Mouse (Mus musculus) stomach, embryonic 15.5 days (tissue): ENCODE data around the gene Ccdc175. TPM values are rescaled to one million over a fixed set of nuclear protein-coding genes. Genes with fewer than 3 reads are reported as not detected.

Source experiments
- ATAC-seq: fragments of 200-750 bp; cut with Nextera tagmentation; 2 replicates; pipeline ENCODE4 v1.8.0; 2017; ENCODE audit warnings: low read depth, moderate number of reproducible peaks, moderate TSS enrichment; ENCODE audit not compliant: insufficient read depth, low FRiP score
- H3K27ac ChIP-seq: fragments of 300-500 bp; sonication (generic); 2 replicates; pipeline ENCODE4 v1.5.1; 2015; ENCODE audit warnings: mild to moderate bottlenecking, inconsistent platforms
- H3K27me3 ChIP-seq: fragments of 300-500 bp; sonication (generic); replicated peaks from 2 replicates; pipeline ENCODE4 v1.6.1; 2015; ENCODE audit warnings: inconsistent platforms
- H3K36me3 ChIP-seq: fragments of 300-500 bp; sonication (generic); 2 replicates; pipeline ENCODE4 v1.6.1; 2015; ENCODE audit warnings: inconsistent platforms
- H3K4me1 ChIP-seq: fragments of 300-500 bp; sonication (generic); 2 replicates; pipeline ENCODE4 v1.6.1; 2015; ENCODE audit warnings: inconsistent platforms
- H3K4me2 ChIP-seq: fragments of 300-500 bp; sonication (generic); 2 replicates; pipeline ENCODE4 v1.6.1; 2015; ENCODE audit warnings: mild to moderate bottlenecking, inconsistent platforms
- H3K4me3 ChIP-seq: fragments of 300-500 bp; sonication (generic); replicated peaks from 2 replicates; pipeline ENCODE4 v1.5.1; 2015; ENCODE audit warnings: inconsistent platforms
- H3K9ac ChIP-seq: fragments of 300-500 bp; sonication (generic); 2 replicates; pipeline ENCODE4 v1.6.1; 2015; ENCODE audit warnings: inconsistent platforms
- H3K9me3 ChIP-seq: fragments of 300-500 bp; sonication (generic); 2 replicates; pipeline ENCODE4 v1.6.1; 2016; ENCODE audit warnings: inconsistent platforms
- WGBS: fragments of 180-500 bp; shearing (Covaris S2); methylation state at CpG from one replicate; pipeline ENCODE4 v1.1.7; 2015; 5-methylcytosine and 5-hydroxymethylcytosine counted together
- polyA plus RNA-seq: library from polyadenylated mRNA; unstranded; fragments of >200 nt; fragmentation: Nextera tagmentation; extraction: Ambion mirVana; gene quantifications from 2 replicates; pipeline ENCODE4 v1.2.1, GENCODE M21; 2015

The Ccdc175 gene
- polyA plus RNA-seq, 1 experiment from 2014 or later = not detected

- ATAC-seq = no peak
- no peaks in the 10 kb centered on the region for H3K9me3 ChIP-seq
- peaks cover 12% of the 10 kb centered on the region for H3K36me3 ChIP-seq
- H3K27ac ChIP-seq = no peak overlapping the region
- no peak overlapping the region for H3K4me2 ChIP-seq
- no peaks in the 10 kb centered on the region for H3K27me3 ChIP-seq
- no peak overlapping the region for H3K9ac ChIP-seq
- WGBS = 87% methylated on average over 4 of the region's 4 CpGs
- H3K4me1 ChIP-seq = 0 out of 2 replicates have a peak, but pooled peaks cover 3% of the 10 kb centered on the region
- H3K4me3 ChIP-seq = no peak overlapping the region
Observed at GRCm38 (mm10) chr12:72089802-72090201, 95.0 kb downstream of the Ccdc175 start.

DNA sequence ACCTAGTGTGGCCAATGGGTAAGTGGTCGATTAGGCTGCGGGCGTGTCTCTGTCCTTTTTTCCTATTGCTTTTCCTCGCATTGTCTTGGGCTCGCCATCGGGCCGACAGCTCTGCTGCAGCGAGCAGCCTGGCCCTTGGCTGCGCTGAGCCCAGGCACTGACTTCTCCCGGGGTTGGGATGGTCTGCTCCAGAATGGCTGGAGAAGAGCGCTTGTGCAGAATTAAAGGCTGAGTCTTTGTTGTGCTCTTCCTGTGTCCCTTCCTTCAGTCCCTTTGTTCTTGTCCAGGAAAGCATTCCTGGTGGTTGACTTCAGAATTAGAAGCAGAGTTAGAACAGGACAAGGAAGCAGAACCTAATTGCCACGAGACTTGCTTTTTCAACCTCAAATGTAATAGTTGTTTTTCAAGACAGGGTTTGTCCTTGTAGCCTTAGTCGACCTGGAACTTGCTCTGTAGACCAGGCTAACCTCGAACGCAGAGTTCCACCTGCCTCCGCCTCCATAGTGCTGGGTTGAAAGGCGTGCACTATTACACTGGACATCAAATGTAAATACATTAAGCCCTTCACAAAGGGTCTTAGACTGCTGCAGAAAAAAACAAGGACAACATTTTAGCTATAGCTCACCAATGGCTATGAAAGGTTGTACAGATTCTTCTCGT is 98.5 kb downstream of the Ccdc175 start:
- H3K27me3 ChIP-seq = no peaks in the 10 kb centered on the region
- no peaks in the 10 kb centered on the region; the same call in 1 of the 2 replicates for H3K36me3 ChIP-seq
- 1% methylated on average over 18 of the region's 18 CpGs for WGBS
- H3K4me3 ChIP-seq = peak overlapping the region; percentile 73
- H3K27ac ChIP-seq = peak overlapping the region; percentile 98
- 0 out of 2 replicates have a peak, but pooled peaks cover 3% of the 10 kb centered on the region for H3K4me1 ChIP-seq
- peak overlapping the region; percentile 78 for H3K9ac ChIP-seq
- H3K9me3 ChIP-seq = no peaks in the 10 kb centered on the region
- H3K4me2 ChIP-seq = peak overlapping the region; percentile 74
- ATAC-seq = peak; percentile 15

DNA sequence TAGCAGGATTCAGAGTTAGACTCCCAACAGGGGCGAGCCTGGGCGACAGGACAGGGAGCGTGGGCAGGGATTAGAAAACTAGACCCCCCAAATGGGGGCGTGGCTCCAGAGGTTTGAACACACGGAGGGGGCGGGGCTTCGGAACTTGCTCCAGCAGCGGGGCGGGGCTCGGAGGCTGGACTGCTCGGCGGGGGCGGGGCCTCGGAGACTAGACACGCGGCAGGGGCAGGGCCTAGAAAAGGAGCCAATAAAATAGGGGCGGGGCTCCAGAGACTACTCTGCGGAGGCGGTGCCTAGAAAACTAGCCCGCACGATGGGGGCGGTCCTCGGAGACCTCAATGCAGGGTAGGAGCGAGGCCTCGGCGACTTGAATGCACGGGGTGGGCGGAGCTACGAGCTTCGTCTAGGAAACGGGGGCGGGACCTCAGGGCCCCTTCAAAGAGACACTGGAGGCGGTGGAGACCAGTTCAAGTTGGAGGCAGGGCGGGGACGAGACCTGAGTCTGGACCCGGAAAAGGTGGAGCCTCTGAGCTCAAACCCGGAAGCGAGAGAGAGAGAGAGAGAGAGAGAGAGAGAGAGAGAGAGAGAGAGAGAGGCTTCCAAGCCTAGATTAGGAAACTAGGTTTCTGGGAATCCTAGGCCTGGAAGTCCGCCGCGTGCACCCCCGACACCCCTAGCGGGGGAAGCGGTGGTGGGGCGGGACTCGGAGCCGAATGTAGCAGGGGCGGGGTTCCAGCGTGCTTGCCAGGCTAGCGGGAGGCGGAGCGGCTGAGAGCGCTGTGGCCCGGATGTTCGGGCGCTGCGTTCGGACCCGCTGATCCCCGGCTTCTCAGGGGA is 99.3 kb downstream of the Ccdc175 start, which contains the start of the genes L3hypdh and Jkamp:
Gene L3hypdh (minus strand): TSS at position 111 of the 837 bp plus-strand sequence.
Gene Jkamp (plus strand): TSS at position 261 of the 837 bp plus-strand sequence.
- Histone ChIP-seq H3K27ac (peak within 1 kb of the TSS; percentile 98), H3K36me3 (no peaks in the 10 kb centered on the region; the same call in 1 of the 2 replicates), H3K9me3 (no peaks in the 10 kb centered on the region), H3K4me3 (peak within 1 kb of the TSS; percentile 73), H3K4me2 (peak within 1 kb of the TSS; percentile 83), H3K4me1 (0 out of 2 replicates have a peak, but pooled peaks cover 3% of the 10 kb centered on the region), H3K9ac (peak within 1 kb of the TSS; percentile 78), H3K27me3 (no peaks in the 10 kb centered on the region)
- peak; percentile 97 for ATAC-seq
- WGBS = 0% methylated on average over 59 of the region's 60 CpGs

DNA sequence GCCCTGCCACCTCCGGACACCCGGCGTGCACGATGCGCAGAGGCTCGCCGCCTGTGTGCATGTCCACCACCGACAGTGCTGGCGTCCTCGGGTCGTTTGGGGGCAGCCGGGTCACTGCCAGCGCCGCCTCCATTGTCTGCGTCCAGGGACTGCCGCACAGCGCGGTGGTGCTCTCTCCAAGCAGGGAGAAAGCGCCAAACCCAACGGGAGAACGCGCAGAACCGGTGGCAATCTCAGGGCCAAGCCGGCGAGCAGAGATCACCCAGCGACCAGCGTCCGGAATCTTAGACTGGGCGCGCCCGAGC is 99.9 kb downstream of the Ccdc175 start:
- peak overlapping the region; percentile 37 for H3K9ac ChIP-seq
- peak overlapping the region; percentile 73 for H3K4me3 ChIP-seq
- H3K4me2 ChIP-seq = peak overlapping the region; percentile 83
- under 1% methylated on average over 31 of the region's 31 CpGs for WGBS
- H3K4me1 ChIP-seq = 0 out of 2 replicates have a peak, but pooled peaks cover 3% of the 10 kb centered on the region
- no peaks in the 10 kb centered on the region for H3K27me3 ChIP-seq
- H3K27ac ChIP-seq = peak overlapping the region; percentile 80
- H3K36me3 ChIP-seq = no peaks in the 10 kb centered on the region
- H3K9me3 ChIP-seq = no peaks in the 10 kb centered on the region
- ATAC-seq = no peak; the same call in 1 of the 2 replicates

DNA sequence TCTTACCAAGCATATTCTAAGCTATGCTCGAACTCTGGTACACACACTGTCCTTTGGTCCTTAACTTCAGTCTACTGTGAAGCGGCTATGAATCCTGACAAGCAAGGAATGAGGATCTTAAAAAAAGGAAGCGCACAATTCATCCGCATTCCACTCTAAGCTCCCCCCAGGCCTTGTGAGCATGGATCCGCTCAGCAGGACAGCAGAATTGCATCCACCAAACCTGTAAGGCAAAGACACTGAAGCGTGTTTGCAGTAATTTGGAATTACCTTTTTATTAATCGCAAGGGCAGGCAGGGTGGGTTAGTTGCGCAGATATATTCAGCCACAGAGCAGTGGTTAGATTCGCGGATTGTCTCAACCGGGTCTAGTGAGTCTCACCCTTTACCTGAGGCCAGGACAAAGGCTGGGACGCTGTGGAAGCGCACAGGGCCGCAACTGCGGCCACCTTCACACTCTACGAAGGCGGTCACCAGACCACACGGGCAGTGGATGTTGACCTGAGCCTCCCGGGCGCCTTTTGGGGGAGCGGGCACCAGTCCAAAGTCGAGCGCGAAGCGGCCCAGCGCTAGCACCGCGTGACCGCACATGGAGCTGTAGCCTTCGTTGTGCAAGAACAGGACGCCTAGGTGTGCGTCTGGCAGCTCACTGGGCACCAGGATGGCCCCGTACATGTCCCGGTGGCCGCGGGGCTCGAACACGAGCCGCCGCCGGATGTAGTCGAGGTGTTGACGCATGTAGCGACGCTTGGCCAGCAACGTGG is 100.4 kb downstream of the Ccdc175 start:
- Histone ChIP-seq H3K27ac (peak overlapping the region; percentile 80), H3K4me2 (peak overlapping the region; percentile 83), H3K36me3 (no peaks in the 10 kb centered on the region), H3K9ac (peak overlapping the region; percentile 37), H3K4me1 (0 out of 2 replicates have a peak, but pooled peaks cover 3% of the 10 kb centered on the region), H3K4me3 (peak overlapping the region; percentile 73), H3K27me3 (no peaks in the 10 kb centered on the region), H3K9me3 (no peaks in the 10 kb centered on the region)
- ATAC-seq = peak; percentile 1; the same call in 1 of the 2 replicates
- 4% methylated on average over 46 of the region's 46 CpGs for WGBS

DNA sequence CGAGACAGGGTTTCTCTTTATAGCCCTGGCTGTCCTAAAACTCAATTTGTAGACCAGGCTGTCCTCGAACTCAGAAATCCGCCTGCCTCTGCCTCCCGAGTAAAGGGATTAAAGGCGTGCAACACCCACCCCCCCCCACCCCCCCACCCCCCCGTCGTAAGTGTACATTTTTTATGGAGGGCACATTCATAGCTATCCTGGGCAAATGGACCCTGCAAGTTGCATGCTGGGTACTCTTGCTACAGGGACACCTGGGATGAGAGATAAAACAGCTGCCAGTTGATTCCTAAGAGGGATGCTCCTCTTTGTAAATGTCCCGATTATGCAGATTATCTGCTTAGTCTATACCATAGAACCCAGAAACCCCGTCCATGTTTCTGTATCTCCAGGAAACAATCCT is 101.6 kb downstream of the Ccdc175 start:
- 86% methylated on average over 9 of the region's 9 CpGs for WGBS
- Histone ChIP-seq H3K27me3 (no peaks in the 10 kb centered on the region), H3K9ac (no peak overlapping the region), H3K4me1 (0 out of 2 replicates have a peak, but pooled peaks cover 3% of the 10 kb centered on the region), H3K36me3 (no peaks in the 10 kb centered on the region), H3K9me3 (no peaks in the 10 kb centered on the region), H3K4me3 (no peak overlapping the region), H3K4me2 (no peak overlapping the region), H3K27ac (no peak overlapping the region)
- no peak for ATAC-seq

DNA sequence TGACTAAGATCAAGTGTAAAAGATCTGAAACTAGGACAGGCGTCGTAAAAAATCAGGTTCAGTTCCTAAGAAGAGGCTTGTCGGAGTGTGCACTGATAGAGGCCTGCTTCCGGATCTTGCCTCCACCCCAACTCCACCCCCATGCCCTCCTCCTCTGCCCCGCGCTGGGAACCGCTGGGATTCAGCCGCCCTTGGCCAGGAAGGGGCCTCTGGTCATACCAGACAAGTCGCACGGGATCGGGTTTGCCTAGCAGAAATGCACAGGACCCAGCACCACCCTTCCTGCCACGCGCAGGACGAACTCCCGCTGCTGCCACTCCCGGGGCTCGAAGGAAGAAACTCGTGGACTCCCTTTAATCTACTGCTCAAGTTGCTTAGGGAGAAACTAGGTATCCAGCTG is 102.5 kb downstream of the Ccdc175 start:
- Histone ChIP-seq H3K4me1 (0 out of 2 replicates have a peak, but pooled peaks cover 3% of the 10 kb centered on the region), H3K36me3 (no peaks in the 10 kb centered on the region), H3K27me3 (no peaks in the 10 kb centered on the region), H3K9me3 (no peaks in the 10 kb centered on the region), H3K9ac (no peak overlapping the region), H3K4me3 (peak overlapping the region; percentile 10; the same call in 1 of the 2 replicates), H3K4me2 (peak overlapping the region; percentile 40), H3K27ac (no peak overlapping the region)
- no peak for ATAC-seq
- WGBS = 24% methylated on average over 18 of the region's 18 CpGs

DNA sequence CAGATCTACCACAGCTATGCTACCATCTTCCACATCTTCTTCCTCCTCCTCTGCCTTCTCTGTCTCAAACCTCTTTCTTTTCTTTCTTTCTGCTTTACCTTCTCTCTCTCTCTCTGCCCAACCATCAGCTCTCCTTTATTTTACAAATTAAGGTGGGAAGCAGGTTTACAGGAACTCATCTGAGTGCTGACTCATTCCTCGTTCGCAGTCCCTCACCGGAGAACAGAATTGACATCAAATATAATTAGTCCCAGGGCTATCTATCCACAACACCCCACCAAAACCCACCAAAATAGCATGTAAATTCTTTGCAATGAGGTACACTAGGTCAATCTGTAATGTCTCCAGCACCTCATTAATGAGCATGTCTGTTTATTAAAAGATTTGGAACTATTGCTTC is 102.9 kb downstream of the Ccdc175 start:
- Histone ChIP-seq H3K4me1 (0 out of 2 replicates have a peak, but pooled peaks cover 3% of the 10 kb centered on the region), H3K36me3 (no peaks in the 10 kb centered on the region), H3K9ac (no peak overlapping the region), H3K9me3 (no peaks in the 10 kb centered on the region), H3K27me3 (no peaks in the 10 kb centered on the region), H3K4me2 (peak overlapping the region; percentile 40; the same call in 1 of the 2 replicates), H3K4me3 (no peak overlapping the region), H3K27ac (no peak overlapping the region)
- 81% methylated on average over 3 of the region's 3 CpGs for WGBS
- ATAC-seq = no peak

DNA sequence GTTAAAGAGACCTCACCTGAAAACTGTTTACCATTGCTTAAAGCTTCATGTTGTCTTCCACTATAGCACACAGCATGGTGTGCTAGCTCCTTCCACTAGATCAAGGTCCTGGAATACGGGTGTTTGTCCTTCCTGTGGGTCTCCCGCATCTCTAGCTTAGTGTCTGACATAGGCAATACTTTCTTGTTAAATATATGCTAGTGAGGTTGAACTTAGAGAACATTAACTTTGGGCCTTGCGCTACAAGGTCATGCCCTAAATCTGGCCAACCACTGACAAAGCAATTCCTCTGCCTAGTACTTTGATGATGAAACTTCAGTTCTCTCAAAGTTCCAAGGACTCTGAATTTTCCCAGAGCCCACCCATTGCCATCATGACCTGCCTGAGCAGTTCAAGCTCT is 106.6 kb downstream of the Ccdc175 start:
- Histone ChIP-seq H3K9ac (no peak overlapping the region), H3K27ac (no peak overlapping the region), H3K4me2 (no peak overlapping the region), H3K36me3 (no peaks in the 10 kb centered on the region), H3K4me3 (no peak overlapping the region), H3K9me3 (no peaks in the 10 kb centered on the region), H3K4me1 (no peaks in the 10 kb centered on the region), H3K27me3 (no peaks in the 10 kb centered on the region)
- WGBS = 81% methylated on average over 3 of the region's 3 CpGs
- ATAC-seq = no peak

DNA sequence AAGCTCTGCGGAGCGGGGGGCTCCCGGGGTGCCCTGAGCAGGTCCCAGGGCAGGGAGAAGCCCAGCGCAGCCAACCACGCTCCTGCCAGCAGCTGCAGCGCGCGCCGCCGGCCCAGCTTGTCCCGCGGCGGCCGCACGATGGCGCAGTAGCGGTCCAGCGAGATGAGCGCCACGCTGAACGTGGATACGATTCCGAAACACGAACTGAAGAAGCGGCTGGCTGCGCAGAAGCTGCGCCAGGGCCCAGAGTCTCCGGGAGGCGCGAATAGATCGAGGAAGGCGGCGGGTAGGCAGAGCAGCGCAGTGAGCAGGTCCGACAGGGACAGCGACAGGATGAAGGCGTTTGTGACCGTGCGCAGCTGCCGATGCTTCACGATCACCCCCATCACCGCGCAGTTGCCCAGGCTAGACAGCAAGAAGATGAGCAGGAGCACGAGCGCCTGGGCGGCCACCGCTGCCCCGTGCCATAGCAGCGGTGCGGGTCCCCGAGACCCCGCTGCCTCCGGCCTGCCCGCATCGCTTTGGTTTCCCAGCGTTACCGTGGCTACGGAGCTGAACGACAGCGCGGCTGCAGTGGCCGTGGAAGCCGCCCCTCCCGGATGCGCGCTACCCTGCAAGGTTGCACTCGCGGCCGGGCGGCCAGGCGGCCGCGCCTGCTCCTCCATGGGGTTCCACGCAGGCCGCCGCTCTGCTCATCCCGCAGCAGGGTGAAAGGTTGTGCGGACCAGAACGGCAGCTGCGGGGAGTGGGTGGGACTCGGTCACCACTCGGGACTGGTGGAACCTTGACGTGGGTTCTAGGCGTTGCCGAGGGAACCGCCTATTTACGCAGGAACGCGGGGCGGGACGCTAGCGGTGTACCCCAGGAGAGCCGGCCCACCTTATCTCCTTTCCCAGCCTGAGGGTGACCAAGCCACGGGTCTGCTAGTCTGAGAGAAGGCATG is 114.2 kb downstream of the Ccdc175 start, which contains the start of gene Gpr135:
Gene Gpr135 (minus strand): TSS at position 799 of the 943 bp plus-strand sequence.
- peak within 1 kb of the TSS; percentile 42; the same call in 1 of the 2 replicates for H3K9ac ChIP-seq
- peaks cover 11% of the 10 kb centered on the region for H3K4me1 ChIP-seq
- peak within 1 kb of the TSS; percentile 100 for H3K4me2 ChIP-seq
- no peak within 1 kb of the TSS for H3K27ac ChIP-seq
- WGBS = under 1% methylated on average over 94 of the region's 94 CpGs
- H3K27me3 ChIP-seq = peaks cover 8% of the 10 kb centered on the region
- H3K9me3 ChIP-seq = no peaks in the 10 kb centered on the region
- H3K4me3 ChIP-seq = peak within 1 kb of the TSS; percentile 67
- ATAC-seq = peak; percentile 86
- H3K36me3 ChIP-seq = no peaks in the 10 kb centered on the region
